Mouse (Mus musculus) brain, embryonic 14.5 days (tissue): ENCODE measurements around the gene Efs.

Experiments
- CTCF ChIP-seq: fragments of 200-500 bp; IDR thresholded peaks from 2 replicates; pipeline ENCODE4 v1.5.1; 2012; ENCODE audit warnings: inconsistent platforms, mild to moderate bottlenecking, moderate library complexity, borderline replicate concordance; ENCODE audit not compliant: insufficient read depth, insufficient read length; ENCODE audit errors: extremely low read depth
- POLR2A ChIP-seq: fragments of 200-500 bp; IDR thresholded peaks from 2 replicates; pipeline ENCODE4 v1.6.1; 2012; ENCODE audit warnings: mild to moderate bottlenecking, inconsistent platforms, borderline replicate concordance; ENCODE audit not compliant: poor library complexity, insufficient read depth, insufficient read length, severe bottlenecking; ENCODE audit errors: extremely low read depth

GRCm38 (mm10) chr14:54938431-54939219 lies 12.7 kb upstream of the Efs start:
- no peak for TF ChIP-seq CTCF
- TF ChIP-seq POLR2A: no peak
